Mouse (Mus musculus) kidney, postnatal 0 days (tissue): ENCODE measurements at regions not wholly inside any gene's neighbourhood (a gene's known extent, or its start where the extent isn't known, plus 50 kb on each side); places are given as distances from the start of the nearest gene placed in this dataset.

Experiments
- ATAC-seq: fragments of 200-750 bp; cut with Nextera tagmentation; replicated peaks from 2 replicates; pipeline ENCODE4 v1.8.0; 2017; ENCODE audit warnings: low read depth, moderate number of reproducible peaks, moderate TSS enrichment, moderate library complexity; ENCODE audit not compliant: low FRiP score
- DNase-seq: peaks from one replicate; pipeline ENCODE4 v3.0.0-alpha.2; 2016; ENCODE audit warnings: low spot score
- H3K27ac ChIP-seq: fragments of 300-500 bp; sonication (generic); 2 replicates; pipeline ENCODE4 v1.5.1; 2014; ENCODE audit warnings: mild to moderate bottlenecking
- H3K27me3 ChIP-seq: fragments of 300-500 bp; sonication (generic); 2 replicates; pipeline ENCODE4 v1.6.1; 2014; ENCODE audit warnings: low read length, mixed read lengths; ENCODE audit not compliant: insufficient read depth
- H3K36me3 ChIP-seq: fragments of 300-500 bp; sonication (generic); 2 replicates; pipeline ENCODE4 v1.6.1; 2014; ENCODE audit warnings: low read length, mixed read lengths; ENCODE audit not compliant: insufficient read depth
- H3K4me1 ChIP-seq: fragments of 300-500 bp; sonication (generic); replicated peaks from 2 replicates; pipeline ENCODE4 v1.6.1; 2014; ENCODE audit warnings: antibody characterized with exemption, low read length, mixed read lengths; ENCODE audit not compliant: insufficient read depth
- H3K4me2 ChIP-seq: fragments of 300-500 bp; sonication (generic); 2 replicates; pipeline ENCODE4 v1.6.1; 2014; ENCODE audit warnings: mild to moderate bottlenecking, low read length, moderate library complexity, mixed read lengths
- H3K4me3 ChIP-seq: fragments of 300-500 bp; sonication (generic); replicated peaks from 2 replicates; pipeline ENCODE4 v1.5.1; 2014; ENCODE audit warnings: low read depth, low read length
- H3K9ac ChIP-seq: fragments of 300-500 bp; sonication (generic); 2 replicates; pipeline ENCODE4 v1.6.1; 2014; ENCODE audit warnings: low read depth, low read length
- H3K9me3 ChIP-seq: fragments of 300-500 bp; sonication (generic); replicated peaks from 2 replicates; pipeline ENCODE4 v1.6.1; 2016; ENCODE audit warnings: low read length, inconsistent platforms, mixed read lengths
- CTCF ChIP-seq: IDR thresholded peaks from 2 replicates; pipeline ENCODE4 v1.5.1; 2016; ENCODE audit warnings: antibody characterized with exemption, low read depth, mild to moderate bottlenecking, moderate library complexity
- WGBS: fragments of 180-500 bp; shearing (Covaris S2); extraction: QIAGEN DNeasy Blood & Tissue Kit; methylation state at CpG from one replicate; pipeline ENCODE4 v1.1.7; 2014; 5-methylcytosine and 5-hydroxymethylcytosine counted together

GRCm38 (mm10) chr3:118046536-118046935 lies 177.8 kb upstream of the Snx7 start:
- ATAC-seq, result no peak
- no peak for TF ChIP-seq CTCF
- no peak overlapping the region for H3K27ac ChIP-seq
- 36% methylated on average over 11 of the region's 11 CpGs for WGBS
- H3K4me3 ChIP-seq, result no peak overlapping the region
- no peak overlapping the region for H3K4me2 ChIP-seq
- no peaks in the 10 kb centered on the region for H3K27me3 ChIP-seq
- no peak overlapping the region for H3K9ac ChIP-seq
- no peaks in the 10 kb centered on the region for H3K4me1 ChIP-seq
- DNase-seq, result no peak
- no peaks in the 10 kb centered on the region for H3K9me3 ChIP-seq
- H3K36me3 ChIP-seq, result no peaks in the 10 kb centered on the region

GRCm38 (mm10) chr3:118036501-118036900 lies 167.8 kb upstream of the Snx7 start:
- Histone ChIP-seq H3K36me3 (no peaks in the 10 kb centered on the region), H3K4me2 (no peak overlapping the region), H3K4me1 (no peaks in the 10 kb centered on the region), H3K9ac (no peak overlapping the region), H3K4me3 (no peak overlapping the region), H3K9me3 (no peaks in the 10 kb centered on the region), H3K27me3 (no peaks in the 10 kb centered on the region), H3K27ac (no peak overlapping the region)
- WGBS, result 90% methylated on average over 7 of the region's 7 CpGs
- TF ChIP-seq CTCF, result no peak
- no peak for DNase-seq
- ATAC-seq, result no peak

- ATAC-seq, result no peak
- no peak overlapping the region for H3K4me2 ChIP-seq
- no peak for TF ChIP-seq CTCF
- no peaks in the 10 kb centered on the region for H3K27me3 ChIP-seq
- no peak overlapping the region for H3K4me3 ChIP-seq
- H3K4me1 ChIP-seq, result no peaks in the 10 kb centered on the region
- H3K9me3 ChIP-seq, result no peaks in the 10 kb centered on the region
- no peak overlapping the region for H3K9ac ChIP-seq
- H3K36me3 ChIP-seq, result no peaks in the 10 kb centered on the region
- WGBS, result 51% methylated on average over 4 of the region's 4 CpGs
- DNase-seq, result no peak
- no peak overlapping the region for H3K27ac ChIP-seq
These were observed 126.7 kb upstream of the Snx7 start for GRCm38 (mm10) chr3:117995401-117995800.

GRCm38 (mm10) chr3:117994110-117994509 lies 125.4 kb upstream of the Snx7 start:
- Histone ChIP-seq H3K9ac (no peak overlapping the region), H3K27me3 (no peaks in the 10 kb centered on the region), H3K4me1 (no peaks in the 10 kb centered on the region), H3K4me2 (no peak overlapping the region), H3K36me3 (no peaks in the 10 kb centered on the region), H3K9me3 (no peaks in the 10 kb centered on the region), H3K4me3 (no peak overlapping the region), H3K27ac (no peak overlapping the region)
- DNase-seq (no peak), ATAC-seq (no peak)
- no peak for TF ChIP-seq CTCF
- 63% methylated on average over 3 of the region's 3 CpGs for WGBS

- WGBS, result 95% methylated on average over 2 of the region's 2 CpGs
- no peak overlapping the region for H3K27ac ChIP-seq
- TF ChIP-seq CTCF, result no peak
- H3K4me1 ChIP-seq, result no peaks in the 10 kb centered on the region
- H3K36me3 ChIP-seq, result no peaks in the 10 kb centered on the region
- DNase-seq (no peak), ATAC-seq (no peak)
- no peaks in the 10 kb centered on the region for H3K9me3 ChIP-seq
- H3K4me3 ChIP-seq, result no peak overlapping the region
- no peak overlapping the region for H3K4me2 ChIP-seq
- H3K9ac ChIP-seq, result no peak overlapping the region
- no peaks in the 10 kb centered on the region for H3K27me3 ChIP-seq
These were observed 121.8 kb upstream of the Snx7 start for GRCm38 (mm10) chr3:117990561-117990960.

GRCm38 (mm10) chr3:117988443-117988842 lies 119.7 kb upstream of the Snx7 start:
- no peak overlapping the region for H3K9ac ChIP-seq
- ATAC-seq, result no peak
- H3K4me1 ChIP-seq, result no peaks in the 10 kb centered on the region
- no peak for DNase-seq
- no peaks in the 10 kb centered on the region for H3K36me3 ChIP-seq
- TF ChIP-seq CTCF, result no peak
- 75% methylated on average over 5 of the region's 5 CpGs for WGBS
- H3K4me3 ChIP-seq, result no peak overlapping the region
- H3K4me2 ChIP-seq, result no peak overlapping the region
- H3K27me3 ChIP-seq, result no peaks in the 10 kb centered on the region
- H3K27ac ChIP-seq, result no peak overlapping the region
- no peaks in the 10 kb centered on the region for H3K9me3 ChIP-seq

GRCm38 (mm10) chr3:117975638-117976037 lies 106.9 kb upstream of the Snx7 start:
- H3K27me3 ChIP-seq, result no peaks in the 10 kb centered on the region
- DNase-seq (peak; percentile 52), ATAC-seq (no peak)
- no peaks in the 10 kb centered on the region for H3K9me3 ChIP-seq
- H3K4me1 ChIP-seq, result no peaks in the 10 kb centered on the region
- no peak overlapping the region for H3K4me3 ChIP-seq
- 57% methylated on average over 1 of the region's 1 CpGs for WGBS
- no peaks in the 10 kb centered on the region for H3K36me3 ChIP-seq
- no peak overlapping the region for H3K9ac ChIP-seq
- no peak overlapping the region for H3K4me2 ChIP-seq
- peak; percentile 60; the same call in 1 of the 2 replicates for TF ChIP-seq CTCF
- H3K27ac ChIP-seq, result no peak overlapping the region
